9 mouse cellular contexts compared by ENCODE assay signal in genomic region chr7:29452991-29453741, GRCm38 (mm10).
DNase-seq lines count a peak whose midpoint lies in the region; ATAC-seq and TF ChIP-seq lines count a peak whose summit lies in the region.
"Had no signal": no experiment of that assay in that cellular context is flagged by ENCODE, and none has a peak within 500 bp of the region (broad histone marks: within the 10 kb centered on the region; RNA-seq: fewer than 3 reads in every experiment).

No protein-coding gene starts in this region.

- peak; percentile 9 to 11 for DNase-seq in spleen, postnatal 36 days (ENCODE audit: low spot score in 2 of 2)
- DNase-seq in spleen, postnatal 14 days (ENCODE audit: low spot score in 2 of 2), result no peak
- peak; percentile 63 for DNase-seq in lung, adult 2 months
- DNase-seq in ovary, postnatal 36 days (ENCODE audit: low spot score), result peak; percentile 46
- DNase-seq in thymus, postnatal 14 days, result no peak

- no peaks in the 10 kb centered on the region for H3K36me3 ChIP-seq in heart, embryonic 14.5 days (ENCODE audit: control insufficient read depth, insufficient read depth, low read length)
- no peaks in the 10 kb centered on the region for H3K36me3 ChIP-seq in kidney, embryonic 16.5 days (ENCODE audit: insufficient read depth, low read length)

- TF ChIP-seq POLR2A in embryonic fibroblast, embryonic 13.5 days (IDR thresholded peaks at IDR 0.05; ENCODE audit: low read depth, low read length), result no peak
- TF ChIP-seq POLR2A in lung, adult 2 months (IDR thresholded peaks at IDR 0.05; ENCODE audit: borderline replicate concordance, extremely low read depth, low read depth, low read length), result no peak

- H3K27me3 ChIP-seq in heart, embryonic 14.5 days (ENCODE audit: control insufficient read depth, insufficient read depth, low read length), result peaks cover 99% of the 10 kb centered on the region
- H3K27me3 ChIP-seq in kidney, embryonic 16.5 days (ENCODE audit: insufficient read depth, low read length), result no peaks in the 10 kb centered on the region
- H3K27me3 ChIP-seq: CH12.LX had no signal

- peaks cover 35% of the 10 kb centered on the region for H3K4me1 ChIP-seq in embryonic fibroblast, embryonic 13.5 days (ENCODE audit: control insufficient read depth, insufficient read depth, low read length)
- peaks cover 3 to 5% of the 10 kb centered on the region in 2 experiments; a peak in 2 of 4 replicates for H3K4me1 ChIP-seq in heart, embryonic 14.5 days (ENCODE audit: control insufficient read depth in 2 of 2, insufficient read depth in 2 of 2, low read length in 2 of 2)
- peaks cover 26% of the 10 kb centered on the region for H3K4me1 ChIP-seq in kidney, embryonic 16.5 days (ENCODE audit: insufficient read depth, low read length)
- peaks cover 26% of the 10 kb centered on the region for H3K4me1 ChIP-seq in lung, adult 2 months (ENCODE audit: control insufficient read depth, insufficient read depth, low read length)

- ATAC-seq in heart, embryonic 14.5 days (ENCODE audit: insufficient number of reproducible peaks, insufficient read depth, low FRiP score, low read depth), result peak; percentile 75
- peak; percentile 87 for ATAC-seq in kidney, embryonic 16.5 days (ENCODE audit: low FRiP score, low TSS enrichment)

- no peak for TF ChIP-seq CTCF in embryonic fibroblast, embryonic 13.5 days (IDR thresholded peaks at IDR 0.05; ENCODE audit: borderline replicate concordance, insufficient read depth, low read length)
- no peak for TF ChIP-seq CTCF in lung, adult 2 months (IDR thresholded peaks at IDR 0.05; ENCODE audit: insufficient read depth, low read length)

- H3K4me3 ChIP-seq in embryonic fibroblast, embryonic 13.5 days (ENCODE audit: insufficient read depth, low read length), result no peak overlapping the region
- no peak overlapping the region; a peak in 1 of 4 replicates for H3K4me3 ChIP-seq in heart, embryonic 14.5 days (ENCODE audit: control insufficient read depth in 1 of 2, insufficient read depth in 1 of 2, low read depth in 1 of 2, low read length in 2 of 2)
- 0 out of 2 replicates have a peak overlapping the region, but pooled peaks have one; percentile 12 for H3K4me3 ChIP-seq in kidney, embryonic 16.5 days (ENCODE audit: low read length)
- peak overlapping the region; percentile 27 for H3K4me3 ChIP-seq in lung, adult 2 months (replicated peaks; ENCODE audit: extremely low read depth, low read depth, low read length)

- H3K9ac ChIP-seq in heart, embryonic 14.5 days (ENCODE audit: low read length), result no peak overlapping the region
- peak overlapping the region; percentile 37; the same call in 1 of the 2 replicates for H3K9ac ChIP-seq in kidney, embryonic 16.5 days (replicated peaks; ENCODE audit: low read length)

- H3K9me3 ChIP-seq in heart, embryonic 14.5 days (ENCODE audit: control insufficient read depth, low read length), result peaks cover 6% of the 10 kb centered on the region
- H3K9me3 ChIP-seq in kidney, embryonic 16.5 days (ENCODE audit: low read length), result no peaks in the 10 kb centered on the region

- WGBS in heart, embryonic 14.5 days, result 23% methylated on average over 18 of the region's 18 CpGs
- WGBS in kidney, embryonic 16.5 days, result 13% methylated on average over 18 of the region's 18 CpGs
- 18% methylated on average over 18 of the region's 18 CpGs for WGBS in lung, adult 2 months

- H3K27ac ChIP-seq in embryonic fibroblast, embryonic 13.5 days (ENCODE audit: insufficient read depth, low read length), result peak overlapping the region; percentile 56
- peak overlapping the region; percentile 46 to 74 for H3K27ac ChIP-seq in heart, embryonic 14.5 days (replicated peaks in 1 of 2; ENCODE audit: control insufficient read depth in 1 of 2, insufficient read depth in 1 of 2, low read depth in 2 of 2, low read length in 2 of 2)
- H3K27ac ChIP-seq in kidney, embryonic 16.5 days (ENCODE audit: low read length), result peak overlapping the region; percentile 89

- H3K4me2 ChIP-seq in heart, embryonic 14.5 days (ENCODE audit: low read length), result peak overlapping the region; percentile 19
- peak overlapping the region; percentile 34 for H3K4me2 ChIP-seq in kidney, embryonic 16.5 days (replicated peaks; ENCODE audit: low read depth, low read length)

Comparison
In these comparisons a context has a peak if more than half of its experiments do, and no peak if none do; other contexts are left out.
1. DNase-seq: peak in spleen, postnatal 36 days (2 of 2), lung, adult 2 months (single experiment) and ovary, postnatal 36 days (single experiment); none in spleen, postnatal 14 days (0 of 2) and thymus, postnatal 14 days (single experiment).
2. H3K4me3 ChIP-seq: peak in kidney, embryonic 16.5 days (single experiment) and lung, adult 2 months (single experiment); none in embryonic fibroblast, embryonic 13.5 days (single experiment) and heart, embryonic 14.5 days (0 of 2).
3. Peak in every context shown above with its lines, with median percentiles within 50 percentile points of each other: H3K27ac ChIP-seq.